Mouse (Mus musculus) spleen, adult 2 months (tissue): ENCODE results near the gene Paqr8.

ENCODE experiments used
- CTCF ChIP-seq: fragments of 200-500 bp; IDR thresholded peaks from 2 replicates; pipeline ENCODE4 v1.5.1; 2011; ENCODE audit warnings: mild to moderate bottlenecking, inconsistent platforms; ENCODE audit not compliant: insufficient read depth, insufficient read length, insufficient replicate concordance; ENCODE audit errors: extremely low read depth
- POLR2A ChIP-seq: fragments of 200-500 bp; IDR thresholded peaks from 2 replicates; pipeline ENCODE4 v1.6.1; 2011; ENCODE audit warnings: low read depth, low read length, inconsistent platforms

GRCm38 (mm10) chr1:20883079-20883478, 7.3 kb upstream of the Paqr8 start:
- TF ChIP-seq POLR2A: no peak
- TF ChIP-seq CTCF: no peak
